Comparison of ENCODE assay signal across 22 mouse cellular contexts in the genomic region with DNA sequence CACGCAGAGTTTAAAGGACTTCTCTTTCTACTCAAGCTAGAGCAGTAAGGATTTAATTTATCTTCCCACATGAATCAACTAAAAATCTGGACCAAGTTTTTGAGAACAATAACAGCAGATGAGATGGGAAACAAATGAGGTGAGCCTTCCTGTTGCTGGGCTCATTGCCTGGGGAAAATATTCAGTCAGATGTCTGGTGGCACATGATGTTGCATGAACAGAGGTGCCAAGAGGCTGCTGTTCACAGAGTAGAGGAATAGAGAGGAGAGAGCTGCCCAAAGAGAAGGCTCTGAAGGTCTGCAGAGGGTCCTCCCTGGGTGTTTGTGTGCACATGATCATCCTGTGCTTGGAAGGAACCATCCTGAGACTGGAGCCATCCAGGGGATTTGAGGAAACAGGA. TPM values are rescaled to one million over a fixed set of nuclear protein-coding genes. Genes with fewer than 3 reads are reported as not detected.
"Had no signal": no experiment of that assay in that cellular context is flagged by ENCODE, and none has a peak within 500 bp of the region (broad histone marks: within the 10 kb centered on the region; RNA-seq: fewer than 3 reads in every experiment).

No protein-coding gene starts in this region.

- H3K27me3 ChIP-seq: limb, embryonic 12.5 days; limb, embryonic 15.5 days; midbrain, embryonic 13.5 days; neural tube, embryonic 13.5 days had no signal

- H3K4me1 ChIP-seq: limb, embryonic 12.5 days; limb, embryonic 15.5 days; midbrain, embryonic 13.5 days; neural tube, embryonic 13.5 days had no signal

- H3K4me2 ChIP-seq: limb, embryonic 12.5 days; limb, embryonic 15.5 days; liver, embryonic 11.5 days; lung, embryonic 14.5 days; midbrain, embryonic 13.5 days; neural tube, embryonic 13.5 days had no signal

- H3K36me3 ChIP-seq: limb, embryonic 12.5 days; limb, embryonic 15.5 days; midbrain, embryonic 13.5 days; neural tube, embryonic 13.5 days had no signal

- H3K9ac ChIP-seq: limb, embryonic 12.5 days; limb, embryonic 15.5 days; liver, embryonic 14.5 days; liver, postnatal 0 days; lung, embryonic 14.5 days; midbrain, embryonic 13.5 days; neural tube, embryonic 13.5 days had no signal

- H3K4me3 ChIP-seq: left cerebral cortex, adult 2 months; limb, embryonic 12.5 days; limb, embryonic 15.5 days; midbrain, embryonic 13.5 days; myocyte; neural tube, embryonic 13.5 days had no signal

- DNase-seq: kidney, adult 2 months; kidney, postnatal 25 days; left cerebral cortex, postnatal 4 days; liver, postnatal 0 days; lung, embryonic 14.5 days; retina, postnatal 1 day; thymus, adult 18-20 months; thymus, postnatal 36 days had no signal

- ATAC-seq: intestine, postnatal 0 days; liver, postnatal 0 days; lung, postnatal 0 days; midbrain, embryonic 13.5 days; midbrain, embryonic 16.5 days had no signal

- H3K9me3 ChIP-seq: limb, embryonic 15.5 days; midbrain, embryonic 13.5 days; neural tube, embryonic 13.5 days had no signal

- H3K27ac ChIP-seq: kidney, postnatal 0 days; left cerebral cortex, adult 2 months; limb, embryonic 12.5 days; limb, embryonic 15.5 days; liver, embryonic 14.5 days; macrophage; midbrain, embryonic 13.5 days; neural tube, embryonic 13.5 days had no signal

RNA-seq across cellular contexts. Expression of a gene that starts 37.9 kb away (rescaled TPM):
- total RNA-seq: monocyte, adult 5-6 weeks had no signal
